Mouse (Mus musculus) left cerebral cortex, postnatal 4 days (tissue): ENCODE measurements around the gene Ndst2. TPM values are rescaled to one million over a fixed set of nuclear protein-coding genes. Genes with fewer than 3 reads are reported as not detected.

Experiments used
- microRNA-seq: library from miRNA; unstranded; fragments of <30 nt; microRNA quantifications from one replicate; pipeline ENCODE4 v1.2.0, GENCODE M21; 2022
- total RNA-seq, 2 experiments: library from RNA; stranded (reverse); gene quantifications; 2 replicates each; pipeline ENCODE4 v1.2.3; 2021

Ndst2 gene
- total RNA-seq, 2 experiments from 2014 or later, result 22.6 to 23.5 TPM

Small RNA genes lying within 50 kb of the gene (microRNA-seq; reads per million reads assigned to microRNA genes)
- not detected for gene Mir6946

Other genes with a start within 250 kb of the Ndst2 start
- gene Mss51, start 237.7 kb downstream of the Ndst2 start, total RNA-seq, result 1 to 10 TPM; 1.4 to 1.8 TPM
- 100 to 1,000 TPM; 355 to 362 TPM for gene Ppp3cb, start 188.0 kb downstream of the Ndst2 start, total RNA-seq
- 10 to 100 TPM; 23.0 to 26.9 TPM for gene Usp54, start 93.5 kb downstream of the Ndst2 start, total RNA-seq
- gene Myoz1, start 78.0 kb downstream of the Ndst2 start, total RNA-seq, result not detected
- under 1 TPM; 0.16 to 0.28 TPM for gene Synpo2l, start 66.2 kb downstream of the Ndst2 start, total RNA-seq
- gene Sec24c, start 60.3 kb downstream of the Ndst2 start, total RNA-seq, result 100 to 1,000 TPM; 124 to 151 TPM
- gene Fut11, start 39.6 kb downstream of the Ndst2 start, total RNA-seq, result 10 to 100 TPM; 21.9 to 22.3 TPM
- 10 to 100 TPM; 75.5 to 76.4 TPM for gene Chchd1, start 31.6 kb downstream of the Ndst2 start, total RNA-seq
- 100 to 1,000 TPM; 182 to 183 TPM for gene Zswim8, start 27.0 kb downstream of the Ndst2 start, total RNA-seq
- gene Camk2g, start 59.5 kb upstream of the Ndst2 start, total RNA-seq, result 100 to 1,000 TPM; 184 to 193 TPM
- gene Plau, start 102.1 kb upstream of the Ndst2 start, total RNA-seq, result 1 to 10 TPM; 2.6 to 3.4 TPM
- gene Vcl, start 194.8 kb upstream of the Ndst2 start, total RNA-seq, result 10 to 100 TPM; 21.0 to 21.9 TPM